Mouse (Mus musculus) thymus, postnatal 25 days (tissue): ENCODE results near the gene Fbxo36.

Experiments used
- DNase-seq: peaks from one replicate; pipeline ENCODE4 v3.0.0; 2022

The Fbxo36 gene

DNA sequence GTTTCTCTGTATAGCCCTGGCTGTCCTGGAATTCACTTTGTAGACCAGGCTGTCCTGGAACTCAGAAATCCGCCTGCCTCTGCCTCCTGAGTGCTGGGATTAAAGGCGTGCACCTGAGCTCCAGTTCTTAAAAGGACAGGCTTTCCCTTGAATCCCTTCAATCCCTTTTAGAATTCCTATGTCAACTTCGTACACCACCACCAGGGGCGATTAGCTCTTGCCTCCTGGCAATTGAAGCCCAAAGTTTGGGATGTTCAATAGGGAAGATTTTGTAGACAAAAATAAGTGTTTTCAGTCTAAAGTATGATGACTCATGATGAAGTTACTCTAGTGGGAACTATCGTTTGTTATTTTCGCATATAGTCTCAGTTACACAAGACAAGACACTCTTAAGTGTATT, 57.7 kb downstream of the Fbxo36 start:
- no peak for DNase-seq

GRCm38 (mm10) chr1:84899156-84899555, 59.5 kb downstream of the Fbxo36 start:
- DNase-seq: no peak

DNA sequence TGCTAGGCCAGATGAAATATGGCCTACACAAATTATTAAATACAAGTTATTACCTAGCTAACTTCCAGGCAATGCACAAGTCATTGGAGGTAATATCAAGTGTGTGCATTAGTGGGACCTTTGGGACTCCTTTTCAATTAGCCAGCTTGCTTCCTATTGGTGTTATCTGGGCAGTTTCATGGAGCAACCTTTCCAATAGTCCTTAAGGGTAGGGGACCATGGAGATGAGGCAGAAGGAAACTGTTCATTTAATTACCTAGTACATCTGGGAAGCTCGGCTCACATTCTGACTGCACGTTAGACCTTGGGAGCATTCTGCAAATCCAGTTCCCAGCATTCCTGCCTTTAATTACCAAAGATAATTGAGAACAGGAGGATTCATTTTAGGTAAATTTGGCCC, 64.8 kb downstream of the Fbxo36 start:
- DNase-seq: no peak

- no peak for DNase-seq
Measured at GRCm38 (mm10) chr1:84910177-84910804, 70.7 kb downstream of the Fbxo36 start.

DNA sequence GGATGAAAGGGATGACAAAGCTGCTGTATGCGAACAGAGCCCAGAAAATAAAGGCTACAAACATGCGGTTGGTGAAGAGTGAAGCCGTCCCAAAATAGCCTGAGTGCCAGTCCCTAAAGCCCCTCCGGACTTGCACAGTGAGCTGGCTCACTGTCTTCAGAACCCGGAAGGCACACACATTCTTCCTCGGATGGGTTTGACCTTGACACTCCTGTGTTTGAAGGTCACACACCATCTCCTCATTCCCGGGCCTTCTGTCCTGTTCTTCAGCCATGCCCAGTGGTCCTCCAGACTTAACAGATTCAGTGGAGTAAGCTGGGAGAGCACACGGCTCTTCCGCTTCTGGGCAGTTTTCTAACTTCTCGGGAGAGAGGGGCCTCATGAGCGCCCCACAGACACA, 72.9 kb downstream of the Fbxo36 start:
- no peak for DNase-seq

- DNase-seq: no peak
Measured at GRCm38 (mm10) chr1:84915010-84915409, 75.4 kb downstream of the Fbxo36 start.

DNA sequence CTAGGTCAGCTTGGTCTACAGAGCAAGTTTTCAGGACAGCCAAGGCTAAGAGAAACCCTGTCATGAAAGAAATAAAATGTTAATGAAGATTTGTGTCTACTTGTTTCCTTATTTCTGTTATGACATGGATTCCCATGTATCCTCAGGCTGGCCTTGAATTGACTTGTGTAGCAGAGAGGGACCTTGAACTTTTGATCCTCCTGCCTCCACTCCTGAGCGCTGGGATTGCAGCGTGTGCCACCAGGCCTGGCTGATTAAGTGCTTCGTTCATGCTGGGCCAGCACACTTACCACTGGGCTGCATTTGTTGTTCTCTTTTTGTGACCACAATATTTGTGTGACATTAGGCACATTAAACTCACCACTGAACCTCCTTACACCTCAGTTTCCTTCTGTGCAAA, 79.2 kb downstream of the Fbxo36 start:
- DNase-seq: no peak

DNA sequence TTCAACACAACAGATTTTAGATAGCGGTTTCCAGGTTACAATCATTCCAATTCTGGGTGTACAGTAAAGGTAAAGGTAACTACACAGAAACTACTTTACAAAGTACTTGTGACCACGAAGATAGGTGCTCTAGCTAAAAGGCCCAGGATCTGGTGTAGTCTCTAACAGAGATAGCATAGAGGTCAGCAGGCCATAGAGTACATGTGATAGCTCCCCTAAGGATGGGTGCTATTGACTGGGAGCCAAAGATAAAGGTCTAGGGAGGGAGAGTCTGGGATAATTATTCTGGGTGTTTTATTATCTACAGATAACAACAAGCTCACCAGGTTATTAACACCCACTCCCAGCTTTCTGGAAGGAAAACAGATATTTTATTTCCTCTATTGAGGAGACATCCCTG, 83.8 kb downstream of the Fbxo36 start:
- DNase-seq: no peak

DNA sequence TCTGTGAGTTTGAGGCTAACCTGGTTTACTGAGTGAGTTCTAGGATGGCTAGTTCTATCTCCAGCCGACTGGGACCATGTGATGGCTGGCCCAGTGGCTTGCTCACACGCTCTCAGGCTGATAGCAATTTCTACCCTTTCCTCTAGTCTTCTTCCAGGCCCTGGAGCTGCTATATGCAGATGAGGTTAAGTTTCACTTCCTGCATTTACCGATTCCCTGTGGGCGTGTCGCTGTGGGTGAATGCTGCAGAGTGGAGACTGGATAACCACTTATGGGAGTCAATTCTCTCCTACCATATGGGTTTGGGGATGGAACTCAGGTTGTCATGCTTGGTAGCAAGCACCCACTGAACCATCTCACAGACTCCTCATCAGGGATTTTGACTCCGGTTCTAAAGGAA, 84.5 kb downstream of the Fbxo36 start:
- DNase-seq: no peak

GRCm38 (mm10) chr1:84925599-84925998, 86.0 kb downstream of the Fbxo36 start:
- DNase-seq: no peak

DNA sequence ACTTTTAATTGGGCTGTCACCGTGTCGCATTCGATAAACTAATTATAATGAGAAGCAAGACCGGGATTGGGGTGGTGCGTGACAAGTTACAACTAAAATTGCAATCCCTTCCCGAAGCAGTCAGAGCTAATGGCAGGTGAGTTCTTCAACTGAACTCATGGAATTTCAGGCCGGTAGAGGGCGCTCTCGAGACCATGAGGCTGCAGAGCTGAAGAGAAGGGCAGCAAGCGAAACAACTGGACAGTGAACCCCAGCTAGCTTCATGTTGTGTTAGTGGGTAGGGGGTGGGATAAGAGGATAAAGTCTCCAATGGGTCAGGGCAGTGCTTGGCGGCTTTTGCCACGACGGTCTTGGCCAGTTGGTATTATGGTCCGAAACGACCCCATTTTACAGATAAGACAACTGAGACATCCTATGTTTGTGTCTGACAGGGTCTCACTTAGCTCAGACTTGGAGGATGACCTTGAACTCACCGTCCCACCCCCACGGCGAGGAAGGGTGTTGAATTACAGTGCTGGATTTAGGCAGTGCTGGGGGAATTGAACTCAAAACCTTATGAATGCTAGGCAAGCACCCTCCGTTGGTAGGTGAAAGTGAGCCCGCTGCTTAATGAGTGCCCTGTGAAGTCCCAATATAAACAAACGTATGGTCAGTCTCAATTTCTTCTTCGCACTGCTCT, 94.0 kb downstream of the Fbxo36 start:
- peak; percentile 27 for DNase-seq

DNA sequence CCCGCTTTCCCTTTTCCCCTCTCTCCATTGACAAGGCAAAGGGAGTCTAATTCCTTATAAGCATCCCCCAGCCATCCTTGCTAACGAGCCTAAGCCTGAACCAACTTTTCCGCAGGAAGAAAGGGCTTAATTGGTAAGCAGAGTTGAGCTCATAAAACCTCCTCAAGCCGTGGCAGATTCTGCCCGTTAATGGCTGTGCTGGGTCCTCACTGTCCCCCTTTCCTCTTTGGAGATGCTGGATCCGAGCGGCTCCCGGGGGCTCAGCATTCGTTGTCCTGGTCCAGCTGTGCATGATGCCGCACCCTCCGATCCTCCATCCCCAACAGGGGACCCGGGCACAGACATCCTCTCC, 94.5 kb downstream of the Fbxo36 start:
- no peak for DNase-seq

GRCm38 (mm10) chr1:84934503-84935333, 95.1 kb downstream of the Fbxo36 start, which contains the start of gene Slc16a14:
Gene Slc16a14 (minus strand): TSS chr1:84935134.
- no peak for DNase-seq

DNA sequence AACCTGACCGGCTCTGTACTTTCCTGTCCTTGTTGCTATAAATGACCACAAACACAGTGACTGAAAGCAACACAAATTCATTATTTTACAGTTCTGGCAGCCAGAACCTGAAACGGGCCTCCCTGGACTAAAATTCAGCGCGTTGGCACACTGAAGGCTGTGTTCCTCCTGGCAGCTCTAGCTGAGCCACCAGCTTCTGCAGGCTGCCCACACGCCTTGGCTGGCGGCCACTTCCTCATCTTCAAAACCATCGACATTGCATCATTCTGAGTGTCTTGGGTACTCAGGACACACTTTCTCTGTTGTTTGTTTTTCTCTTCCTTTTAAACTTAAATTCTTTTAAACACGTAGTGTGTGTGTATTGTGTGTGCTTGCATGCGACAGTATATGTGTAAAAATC, 96.0 kb downstream of the Fbxo36 start:
- DNase-seq: no peak

DNA sequence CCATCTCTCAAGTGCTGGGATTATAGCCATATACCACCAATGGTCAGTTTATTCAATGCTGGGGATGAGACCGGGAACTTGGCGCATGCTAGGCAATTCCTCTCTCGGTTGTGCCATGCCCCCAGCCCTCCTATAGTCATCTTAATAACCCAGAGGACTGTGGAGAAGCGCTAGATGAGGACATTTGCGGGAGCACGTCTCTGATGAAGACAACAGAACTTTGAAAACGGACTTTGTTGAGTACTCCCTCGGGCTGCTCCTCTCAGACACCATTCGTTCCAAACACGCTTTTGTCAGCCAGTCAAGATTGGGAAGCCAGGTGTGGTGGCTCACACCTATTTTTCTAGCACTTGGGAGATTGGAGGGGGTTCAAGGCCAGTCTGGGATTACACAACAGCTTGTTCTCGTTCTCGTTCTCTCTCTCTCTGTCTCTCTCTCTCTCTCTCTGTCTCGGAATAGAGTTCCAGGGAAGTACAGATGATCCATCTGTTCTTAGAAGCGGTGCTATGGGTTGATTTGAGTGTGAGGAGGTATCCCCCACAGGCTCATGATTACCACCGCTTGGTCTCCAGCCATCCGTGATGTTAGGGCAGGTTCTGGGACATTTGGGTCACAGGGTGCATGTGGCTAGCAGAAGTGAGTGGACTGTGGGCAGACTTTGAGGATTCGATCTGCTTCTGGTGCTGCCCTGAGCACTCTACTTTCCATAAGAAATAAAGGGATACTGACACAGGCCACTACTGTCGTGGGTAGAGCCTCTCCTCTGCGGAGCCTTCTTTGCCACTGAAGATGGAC, 97.3 kb downstream of the Fbxo36 start:
- no peak for DNase-seq

DNA sequence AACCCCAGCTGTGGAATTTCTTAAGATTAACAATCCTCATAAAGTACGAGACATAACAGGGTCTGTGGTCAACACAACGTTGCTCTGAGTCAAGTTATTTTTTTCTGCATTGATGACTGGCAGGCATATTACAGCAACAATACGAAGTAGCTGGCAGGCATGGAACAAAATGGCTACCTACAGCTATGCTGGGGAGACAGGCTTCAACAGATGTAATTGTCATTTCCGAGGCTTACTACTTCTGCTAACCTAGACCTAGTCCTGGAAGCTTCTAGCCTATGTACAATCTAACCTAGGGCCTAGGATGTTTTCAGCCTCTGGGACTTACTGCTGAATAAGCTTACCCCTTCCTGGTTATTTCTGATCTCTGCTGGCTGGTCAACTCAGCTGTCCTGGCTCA, 99.8 kb downstream of the Fbxo36 start:
- no peak for DNase-seq

GRCm38 (mm10) chr1:84940322-84940721, 100.7 kb downstream of the Fbxo36 start:
- no peak for DNase-seq

DNA sequence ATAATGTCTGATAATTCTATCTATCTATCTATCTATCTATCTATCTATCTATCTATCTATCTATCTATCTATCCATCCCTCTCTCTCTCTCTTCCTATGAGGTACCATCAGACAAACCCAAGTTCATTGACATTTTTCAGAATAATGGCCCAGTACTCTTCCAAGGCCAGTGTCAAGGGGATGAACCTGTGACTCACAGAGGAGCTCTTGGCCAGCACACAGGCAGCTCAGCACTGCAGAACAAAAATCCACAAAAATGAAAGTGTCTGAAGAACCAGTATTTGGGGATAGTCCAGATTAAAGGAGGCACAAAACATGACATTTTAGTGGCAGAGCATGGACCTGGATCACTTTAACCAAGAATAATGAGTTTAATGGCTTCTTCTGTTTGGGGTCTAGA, 103.0 kb downstream of the Fbxo36 start:
- no peak for DNase-seq

DNA sequence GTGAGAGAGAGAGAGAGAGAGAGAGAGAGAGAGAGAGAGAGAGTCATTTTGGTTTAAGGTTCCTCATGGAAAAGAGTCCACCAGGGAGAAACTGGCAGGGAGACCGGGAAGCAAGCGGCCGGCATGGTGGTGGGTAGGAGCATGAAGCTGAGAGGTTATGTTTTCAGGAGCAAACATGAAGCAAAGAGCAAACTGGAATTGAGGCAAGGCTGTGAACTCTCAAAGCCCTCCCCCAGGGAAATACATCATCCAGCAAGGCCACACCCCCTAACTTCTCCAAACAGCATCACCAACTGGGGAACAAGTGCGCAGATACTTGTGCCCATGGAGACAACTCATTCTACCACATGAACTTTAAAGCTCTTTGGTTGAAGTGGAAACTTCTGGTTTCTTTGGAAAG, 103.9 kb downstream of the Fbxo36 start:
- DNase-seq: no peak

- DNase-seq: no peak
Measured at GRCm38 (mm10) chr1:84945950-84946349, 106.3 kb downstream of the Fbxo36 start.

GRCm38 (mm10) chr1:84947390-84947789, 107.7 kb downstream of the Fbxo36 start:
- DNase-seq: no peak
